In genomic region chr13:49584307-49585005, GRCm38 (mm10) we compare ENCODE assay signal across 10 mouse cellular contexts. TPM values are rescaled to one million over a fixed set of nuclear protein-coding genes. Genes with fewer than 3 reads are reported as not detected.
DNase-seq lines count a peak whose midpoint lies in the region; ATAC-seq and TF ChIP-seq lines count a peak whose summit lies in the region.
"Had no signal": no experiment of that assay in that cellular context is flagged by ENCODE, and none has a peak within 500 bp of the region (broad histone marks: within the 10 kb centered on the region; RNA-seq: fewer than 3 reads in every experiment).

No protein-coding gene starts in this region.

- H3K27ac ChIP-seq in heart, embryonic 10.5 days, result no peak overlapping the region
- H3K27ac ChIP-seq in midbrain, postnatal 0 days (ENCODE audit: low read depth, low read length), result no peak overlapping the region
- H3K27ac ChIP-seq in midbrain, embryonic 11.5 days (ENCODE audit: low read depth, low read length), result no peak overlapping the region
- H3K27ac ChIP-seq in stomach, embryonic 15.5 days, result peak overlapping the region; percentile 42
- no peak overlapping the region for H3K27ac ChIP-seq in hindbrain, embryonic 12.5 days
- H3K27ac ChIP-seq: neural tube, embryonic 12.5 days had no signal

- peak; percentile 94 for DNase-seq in heart, adult 11 months
- DNase-seq in heart, embryonic 10.5 days (ENCODE audit: low spot score), result no peak
- DNase-seq in midbrain, postnatal 0 days (ENCODE audit: low spot score), result peak; percentile 10
- DNase-seq in midbrain, embryonic 11.5 days (ENCODE audit: low spot score, missing footprints), result no peak
- DNase-seq in heart, postnatal 10 days, result peak; percentile 31 to 36
- DNase-seq in adrenal gland, adult 8-10 months, result no peak
- DNase-seq: adrenal gland, postnatal 25 days had no signal

- H3K36me3 ChIP-seq in heart, embryonic 10.5 days, result no peaks in the 10 kb centered on the region
- H3K36me3 ChIP-seq in midbrain, postnatal 0 days (ENCODE audit: insufficient read depth, low read length), result no peaks in the 10 kb centered on the region
- H3K36me3 ChIP-seq in midbrain, embryonic 11.5 days (ENCODE audit: control insufficient read depth, insufficient read depth, low read length), result no peaks in the 10 kb centered on the region
- no peaks in the 10 kb centered on the region for H3K36me3 ChIP-seq in stomach, embryonic 15.5 days
- H3K36me3 ChIP-seq in hindbrain, embryonic 12.5 days, result no peaks in the 10 kb centered on the region
- H3K36me3 ChIP-seq: neural tube, embryonic 12.5 days had no signal

- WGBS in heart, embryonic 10.5 days, result 85% methylated on average over 8 of the region's 8 CpGs
- 77% methylated on average over 8 of the region's 8 CpGs for WGBS in midbrain, postnatal 0 days
- WGBS in midbrain, embryonic 11.5 days, result 84% methylated on average over 8 of the region's 8 CpGs
- WGBS in stomach, embryonic 15.5 days, result 64% methylated on average over 8 of the region's 8 CpGs
- 82% methylated on average over 8 of the region's 8 CpGs for WGBS in hindbrain, embryonic 12.5 days

- ATAC-seq in midbrain, postnatal 0 days (ENCODE audit: low FRiP score), result no peak
- ATAC-seq in midbrain, embryonic 11.5 days (ENCODE audit: low FRiP score), result no peak
- ATAC-seq in stomach, embryonic 15.5 days (ENCODE audit: insufficient read depth, low FRiP score, low read depth), result no peak
- no peak for ATAC-seq in hindbrain, embryonic 12.5 days (ENCODE audit: low FRiP score)

- intact Hi-C loops in heart, postnatal 10 days (cut with DNase I), result no loop called here

- H3K9ac ChIP-seq in midbrain, postnatal 0 days (replicated peaks; ENCODE audit: low read length, poor library complexity, severe bottlenecking), result no peak overlapping the region
- no peak overlapping the region for H3K9ac ChIP-seq in midbrain, embryonic 11.5 days (ENCODE audit: low read length)
- no peak overlapping the region for H3K9ac ChIP-seq in stomach, embryonic 15.5 days
- no peak overlapping the region for H3K9ac ChIP-seq in hindbrain, embryonic 12.5 days
- H3K9ac ChIP-seq: neural tube, embryonic 12.5 days had no signal

- H3K27me3 ChIP-seq in heart, embryonic 10.5 days (ENCODE audit: insufficient read depth, poor library complexity, severe bottlenecking), result no peaks in the 10 kb centered on the region
- H3K27me3 ChIP-seq in midbrain, postnatal 0 days (ENCODE audit: insufficient read depth, low read length), result no peaks in the 10 kb centered on the region
- H3K27me3 ChIP-seq in midbrain, embryonic 11.5 days (ENCODE audit: control insufficient read depth, insufficient read depth, low read length), result no peaks in the 10 kb centered on the region
- no peaks in the 10 kb centered on the region for H3K27me3 ChIP-seq in stomach, embryonic 15.5 days (replicated peaks)
- no peaks in the 10 kb centered on the region for H3K27me3 ChIP-seq in hindbrain, embryonic 12.5 days
- H3K27me3 ChIP-seq: neural tube, embryonic 12.5 days had no signal

- no peaks in the 10 kb centered on the region for H3K9me3 ChIP-seq in heart, embryonic 10.5 days
- no peaks in the 10 kb centered on the region for H3K9me3 ChIP-seq in midbrain, postnatal 0 days (ENCODE audit: low read length)
- no peaks in the 10 kb centered on the region for H3K9me3 ChIP-seq in midbrain, embryonic 11.5 days (ENCODE audit: control insufficient read depth, low read length)
- H3K9me3 ChIP-seq in stomach, embryonic 15.5 days, result no peaks in the 10 kb centered on the region
- no peaks in the 10 kb centered on the region for H3K9me3 ChIP-seq in hindbrain, embryonic 12.5 days (replicated peaks)
- H3K9me3 ChIP-seq: neural tube, embryonic 12.5 days had no signal

- H3K4me2 ChIP-seq in midbrain, postnatal 0 days (ENCODE audit: low read depth, low read length, poor library complexity, severe bottlenecking), result no peak overlapping the region
- no peak overlapping the region for H3K4me2 ChIP-seq in midbrain, embryonic 11.5 days
- no peak overlapping the region for H3K4me2 ChIP-seq in stomach, embryonic 15.5 days
- H3K4me2 ChIP-seq in hindbrain, embryonic 12.5 days (replicated peaks), result no peak overlapping the region
- H3K4me2 ChIP-seq: neural tube, embryonic 12.5 days had no signal

- no peaks in the 10 kb centered on the region for H3K4me1 ChIP-seq in heart, embryonic 10.5 days
- H3K4me1 ChIP-seq in midbrain, postnatal 0 days (ENCODE audit: insufficient read depth, low read length), result no peaks in the 10 kb centered on the region
- H3K4me1 ChIP-seq in midbrain, embryonic 11.5 days (ENCODE audit: control insufficient read depth, insufficient read depth, low read length), result no peaks in the 10 kb centered on the region
- H3K4me1 ChIP-seq in stomach, embryonic 15.5 days, result no peaks in the 10 kb centered on the region
- H3K4me1 ChIP-seq in hindbrain, embryonic 12.5 days, result no peaks in the 10 kb centered on the region
- H3K4me1 ChIP-seq: neural tube, embryonic 12.5 days had no signal

- H3K4me3 ChIP-seq in heart, embryonic 10.5 days, result no peak overlapping the region
- H3K4me3 ChIP-seq in midbrain, postnatal 0 days (ENCODE audit: low read depth, low read length), result no peak overlapping the region
- H3K4me3 ChIP-seq in midbrain, embryonic 11.5 days (ENCODE audit: low read depth, low read length), result no peak overlapping the region
- H3K4me3 ChIP-seq in stomach, embryonic 15.5 days (replicated peaks), result no peak overlapping the region
- H3K4me3 ChIP-seq in hindbrain, embryonic 12.5 days, result no peak overlapping the region
- H3K4me3 ChIP-seq: neural tube, embryonic 12.5 days had no signal

- no peak for TF ChIP-seq CTCF in midbrain, postnatal 0 days (IDR thresholded peaks at IDR 0.05)

RNA-seq across cellular contexts. Expression of gene Omd, which starts 2.2 kb away (rescaled TPM):
- polyA plus RNA-seq in heart, embryonic 10.5 days (2016; fragmentation: Nextera tagmentation; extraction: Ambion mirVana), result 0.65 and 1.0 TPM in 2 replicates
- total RNA-seq in midbrain, postnatal 0 days (2014; rRNA removed), result 0.61 and 1.1 TPM in 2 replicates
- 1.1 and 1.6 TPM in 2 replicates for polyA plus RNA-seq in midbrain, postnatal 0 days (2015; fragmentation: Nextera tagmentation; extraction: Ambion mirVana)
- polyA plus RNA-seq in midbrain, embryonic 11.5 days (2014; fragmentation: Nextera tagmentation; extraction: Ambion mirVana), result 0.32 and 0.38 TPM in 2 replicates
- total RNA-seq in heart, postnatal 10 days (2021), result 1 to 10 TPM; 1.1 to 1.4 TPM
- polyA plus RNA-seq in stomach, embryonic 15.5 days (2015; fragmentation: Nextera tagmentation; extraction: Ambion mirVana), result 0.81 and 0.90 TPM in 2 replicates
- polyA plus RNA-seq in hindbrain, embryonic 12.5 days (2016; fragmentation: Nextera tagmentation; extraction: Ambion mirVana), result 0.30 and 0.58 TPM in 2 replicates
- 1 to 10 TPM; 3.1 to 6.9 (median 5.5) TPM for total RNA-seq in adrenal gland, adult 8-10 months (2022)

RNA-seq across cellular contexts. Expression of gene Ogn, which starts 23.4 kb away (rescaled TPM):
- 1.3 and 2.1 TPM in 2 replicates for polyA plus RNA-seq in heart, embryonic 10.5 days (2016; fragmentation: Nextera tagmentation; extraction: Ambion mirVana)
- 19.7 and 20.7 TPM in 2 replicates for total RNA-seq in midbrain, postnatal 0 days (2014; rRNA removed)
- polyA plus RNA-seq in midbrain, postnatal 0 days (2015; fragmentation: Nextera tagmentation; extraction: Ambion mirVana), result 13.8 and 15.5 TPM in 2 replicates
- polyA plus RNA-seq in midbrain, embryonic 11.5 days (2014; fragmentation: Nextera tagmentation; extraction: Ambion mirVana), result 10.2 and 12.4 TPM in 2 replicates
- 10 to 100 TPM; 75.4 to 78.8 TPM for total RNA-seq in heart, postnatal 10 days (2021)
- 96.0 and 101 TPM in 2 replicates for polyA plus RNA-seq in stomach, embryonic 15.5 days (2015; fragmentation: Nextera tagmentation; extraction: Ambion mirVana)
- polyA plus RNA-seq in hindbrain, embryonic 12.5 days (2016; fragmentation: Nextera tagmentation; extraction: Ambion mirVana), result 25.9 and 39.8 TPM in 2 replicates
- total RNA-seq in adrenal gland, adult 8-10 months (2022), result 10 to 100 TPM; 52.2 to 83.6 (median 61.4) TPM

RNA-seq across cellular contexts. Expression of gene Aspn, which starts 40.2 kb away (rescaled TPM):
- 0.21 TPM in 2 replicates for polyA plus RNA-seq in heart, embryonic 10.5 days (2016; fragmentation: Nextera tagmentation; extraction: Ambion mirVana)
- total RNA-seq in midbrain, postnatal 0 days (2014; rRNA removed), result 0.71 and 1.6 TPM in 2 replicates
- 0.74 and 0.80 TPM in 2 replicates for polyA plus RNA-seq in midbrain, postnatal 0 days (2015; fragmentation: Nextera tagmentation; extraction: Ambion mirVana)
- polyA plus RNA-seq in midbrain, embryonic 11.5 days (2014; fragmentation: Nextera tagmentation; extraction: Ambion mirVana), result 0.05 and 0.66 TPM in 2 replicates
- 100 to 1,000 TPM in 1 of 2 experiments, 10 to 100 TPM in 1; 89.0 to 113 TPM for total RNA-seq in heart, postnatal 10 days (2021)
- polyA plus RNA-seq in stomach, embryonic 15.5 days (2015; fragmentation: Nextera tagmentation; extraction: Ambion mirVana), result 52.1 and 63.9 TPM in 2 replicates
- polyA plus RNA-seq in hindbrain, embryonic 12.5 days (2016; fragmentation: Nextera tagmentation; extraction: Ambion mirVana), result 3.0 and 4.8 TPM in 2 replicates
- 1 to 10 TPM; 2.0 to 5.8 (median 2.9) TPM for total RNA-seq in adrenal gland, adult 8-10 months (2022)

Comparison
In these comparisons a context has a peak if more than half of its experiments do, and no peak if none do; other contexts are left out.
1. DNase-seq: peak in heart, adult 11 months (single experiment), midbrain, postnatal 0 days (single experiment) and heart, postnatal 10 days (2 of 2); none in heart, embryonic 10.5 days (single experiment), midbrain, embryonic 11.5 days (single experiment) and adrenal gland, adult 8-10 months (single experiment).